Mouse (Mus musculus) forebrain, embryonic 14.5 days (tissue): ENCODE results near the gene Lmx1a. TPM values are rescaled to one million over a fixed set of nuclear protein-coding genes. Genes with fewer than 3 reads are reported as not detected.
A peak's percentile ranks its signal among the peaks of the same experiment; 100 is the strongest.

Experiments
- ATAC-seq: fragments of 200-750 bp; cut with Nextera tagmentation; 2 replicates; pipeline ENCODE4 v1.8.0; 2017; ENCODE audit warnings: mild to moderate bottlenecking, moderate library complexity
- DNase-seq: peaks from one replicate; pipeline ENCODE4 v3.0.0-alpha.2; 2015; ENCODE audit warnings: low spot score
- H3K27ac ChIP-seq: fragments of 300-500 bp; sonication (generic); 2 replicates; pipeline ENCODE4 v1.5.1; 2014; ENCODE audit warnings: low read depth, mild to moderate bottlenecking, control low read depth, low read length, moderate library complexity
- H3K27me3 ChIP-seq: fragments of 300-500 bp; sonication (generic); replicated peaks from 2 replicates; pipeline ENCODE4 v1.6.1; 2014; ENCODE audit warnings: low read length, control low read depth, mixed read lengths; ENCODE audit not compliant: control insufficient read depth, insufficient read depth
- H3K36me3 ChIP-seq: fragments of 300-500 bp; sonication (generic); 2 replicates; pipeline ENCODE4 v1.6.1; 2014; ENCODE audit warnings: low read length, control low read depth; ENCODE audit not compliant: control insufficient read depth, insufficient read depth
- H3K4me1 ChIP-seq: fragments of 300-500 bp; sonication (generic); 2 replicates; pipeline ENCODE4 v1.6.1; 2014; ENCODE audit warnings: antibody characterized with exemption, low read length, control low read depth; ENCODE audit not compliant: control insufficient read depth, insufficient read depth
- H3K4me2 ChIP-seq: fragments of 300-500 bp; sonication (generic); 2 replicates; pipeline ENCODE4 v1.6.1; 2014; ENCODE audit warnings: mild to moderate bottlenecking, control low read depth, low read length
- H3K4me3 ChIP-seq: fragments of 300-500 bp; sonication (generic); 2 replicates; pipeline ENCODE4 v1.5.1; 2014; ENCODE audit warnings: low read depth, low read length, control low read depth
- H3K9ac ChIP-seq: fragments of 300-500 bp; sonication (generic); 2 replicates; pipeline ENCODE4 v1.6.1; 2014; ENCODE audit warnings: mild to moderate bottlenecking, low read length, control low read depth, moderate library complexity
- H3K9me3 ChIP-seq: fragments of 300-500 bp; sonication (generic); replicated peaks from 2 replicates; pipeline ENCODE4 v1.6.1; 2016; ENCODE audit warnings: low read length, control low read depth, mixed read lengths; ENCODE audit not compliant: control insufficient read depth
- WGBS: fragments of 180-500 bp; shearing (Covaris S2); extraction: QIAGEN DNeasy Blood & Tissue Kit; methylation state at CpG from one replicate; pipeline ENCODE4 v1.1.7; 2014; 5-methylcytosine and 5-hydroxymethylcytosine counted together
- polyA plus RNA-seq: library from polyadenylated mRNA; unstranded; fragments of >200 nt; fragmentation: Nextera tagmentation; extraction: Ambion mirVana; gene quantifications from 2 replicates; pipeline ENCODE4 v1.2.1, GENCODE M21; 2014

The Lmx1a gene
- polyA plus RNA-seq, 1 experiment from 2014 or later = 2.8 TPM

- Histone ChIP-seq H3K4me1 (no peaks in the 10 kb centered on the region), H3K9me3 (no peaks in the 10 kb centered on the region), H3K4me2 (no peak overlapping the region), H3K4me3 (no peak overlapping the region), H3K27ac (no peak overlapping the region), H3K9ac (no peak overlapping the region), H3K36me3 (no peaks in the 10 kb centered on the region), H3K27me3 (0 out of 2 replicates have a peak, but pooled peaks cover 2% of the 10 kb centered on the region)
- ATAC-seq (no peak), DNase-seq (no peak)
- 38% methylated on average over 7 of the region's 7 CpGs for WGBS
Measured at GRCm38 (mm10) chr1:167705527-167705926, 16.5 kb downstream of the Lmx1a start.

- H3K36me3 ChIP-seq = no peaks in the 10 kb centered on the region
- DNase-seq (no peak), ATAC-seq (no peak)
- no peaks in the 10 kb centered on the region for H3K9me3 ChIP-seq
- no peak overlapping the region for H3K4me3 ChIP-seq
- H3K9ac ChIP-seq = no peak overlapping the region
- no peaks in the 10 kb centered on the region for H3K4me1 ChIP-seq
- H3K4me2 ChIP-seq = no peak overlapping the region
- WGBS = 61% methylated on average over 5 of the region's 5 CpGs
- no peak overlapping the region for H3K27ac ChIP-seq
- no peaks in the 10 kb centered on the region for H3K27me3 ChIP-seq
Measured at GRCm38 (mm10) chr1:167708761-167709160, 19.7 kb downstream of the Lmx1a start.

DNA sequence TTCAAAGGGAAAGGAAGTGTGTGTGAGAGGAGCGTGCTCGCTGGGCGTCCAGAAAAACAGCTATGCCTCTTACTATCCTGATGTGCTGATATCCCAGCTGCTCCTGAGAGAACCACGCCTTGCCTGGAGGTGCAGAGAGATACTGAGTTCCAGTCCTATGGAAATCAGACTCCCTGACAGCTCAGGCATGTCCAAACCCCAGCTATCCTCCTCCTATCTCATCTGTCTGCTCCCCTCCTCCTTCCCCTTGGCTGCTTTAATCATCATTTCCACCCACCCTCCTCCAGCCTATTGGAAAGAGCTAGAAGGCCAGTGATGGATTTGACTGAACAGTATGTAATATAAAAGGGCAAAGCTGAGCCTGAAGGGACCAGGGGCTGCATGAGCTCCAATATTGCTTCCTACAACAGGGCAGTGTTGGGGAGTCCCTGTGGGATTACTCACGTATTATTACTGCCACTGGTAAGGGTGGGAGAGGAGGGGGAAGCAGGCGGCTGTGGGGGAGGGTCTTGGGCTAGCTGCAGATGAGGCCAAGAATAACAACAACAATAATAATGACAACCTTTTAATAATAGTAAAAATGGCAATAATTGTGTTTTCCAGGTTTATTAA is 26.8 kb downstream of the Lmx1a start:
- Histone ChIP-seq H3K27me3 (no peaks in the 10 kb centered on the region), H3K9me3 (no peaks in the 10 kb centered on the region), H3K4me1 (no peaks in the 10 kb centered on the region), H3K9ac (no peak overlapping the region), H3K36me3 (no peaks in the 10 kb centered on the region), H3K27ac (no peak overlapping the region), H3K4me3 (no peak overlapping the region), H3K4me2 (no peak overlapping the region)
- DNase-seq (no peak), ATAC-seq (no peak)
- 53% methylated on average over 6 of the region's 6 CpGs for WGBS

GRCm38 (mm10) chr1:167734471-167734870 is 45.4 kb downstream of the Lmx1a start:
- Histone ChIP-seq H3K4me3 (no peak overlapping the region), H3K36me3 (no peaks in the 10 kb centered on the region), H3K4me1 (no peaks in the 10 kb centered on the region), H3K4me2 (no peak overlapping the region), H3K9ac (no peak overlapping the region), H3K27me3 (no peaks in the 10 kb centered on the region), H3K27ac (no peak overlapping the region), H3K9me3 (no peaks in the 10 kb centered on the region)
- DNase-seq (no peak), ATAC-seq (no peak)
- 23% methylated on average over 6 of the region's 6 CpGs for WGBS

DNA sequence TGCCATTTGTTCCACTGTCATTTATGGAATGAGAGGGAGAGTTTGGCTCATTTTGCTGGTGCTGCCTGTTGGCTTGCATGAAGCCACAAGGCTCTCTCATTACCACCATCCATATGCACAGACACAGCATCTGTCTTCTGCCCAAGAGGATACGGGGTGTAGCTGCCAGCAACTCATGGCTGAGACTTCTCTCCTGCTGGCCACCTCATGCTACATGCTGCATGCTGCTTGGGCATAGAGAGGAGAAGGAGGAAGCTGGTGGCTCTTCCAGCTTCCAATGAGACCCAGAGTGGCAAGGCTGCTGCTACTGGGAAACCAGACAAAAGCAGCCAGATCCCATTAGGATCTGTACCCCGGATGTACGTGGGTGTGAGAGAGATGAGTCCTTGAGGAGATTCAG is 47.8 kb downstream of the Lmx1a start:
- H3K36me3 ChIP-seq = no peaks in the 10 kb centered on the region
- no peak overlapping the region for H3K4me3 ChIP-seq
- no peak overlapping the region for H3K27ac ChIP-seq
- no peaks in the 10 kb centered on the region for H3K4me1 ChIP-seq
- WGBS = 86% methylated on average over 3 of the region's 3 CpGs
- ATAC-seq (no peak), DNase-seq (no peak)
- H3K4me2 ChIP-seq = no peak overlapping the region
- H3K27me3 ChIP-seq = no peaks in the 10 kb centered on the region
- H3K9me3 ChIP-seq = no peaks in the 10 kb centered on the region
- H3K9ac ChIP-seq = no peak overlapping the region

GRCm38 (mm10) chr1:167739286-167739685 is 50.2 kb downstream of the Lmx1a start:
- 86% methylated on average over 7 of the region's 7 CpGs for WGBS
- Histone ChIP-seq H3K27me3 (no peaks in the 10 kb centered on the region), H3K9me3 (no peaks in the 10 kb centered on the region), H3K4me1 (no peaks in the 10 kb centered on the region), H3K4me3 (no peak overlapping the region), H3K27ac (no peak overlapping the region), H3K9ac (no peak overlapping the region), H3K4me2 (no peak overlapping the region), H3K36me3 (no peaks in the 10 kb centered on the region)
- ATAC-seq (no peak), DNase-seq (no peak)

- H3K9ac ChIP-seq = no peak overlapping the region
- H3K9me3 ChIP-seq = no peaks in the 10 kb centered on the region
- H3K4me2 ChIP-seq = no peak overlapping the region
- no peak overlapping the region for H3K4me3 ChIP-seq
- no peaks in the 10 kb centered on the region for H3K4me1 ChIP-seq
- no peaks in the 10 kb centered on the region for H3K36me3 ChIP-seq
- DNase-seq (no peak), ATAC-seq (no peak)
- no peak overlapping the region for H3K27ac ChIP-seq
- 50% methylated on average over 6 of the region's 6 CpGs for WGBS
- no peaks in the 10 kb centered on the region for H3K27me3 ChIP-seq
Measured at GRCm38 (mm10) chr1:167746676-167747075, 57.6 kb downstream of the Lmx1a start.

DNA sequence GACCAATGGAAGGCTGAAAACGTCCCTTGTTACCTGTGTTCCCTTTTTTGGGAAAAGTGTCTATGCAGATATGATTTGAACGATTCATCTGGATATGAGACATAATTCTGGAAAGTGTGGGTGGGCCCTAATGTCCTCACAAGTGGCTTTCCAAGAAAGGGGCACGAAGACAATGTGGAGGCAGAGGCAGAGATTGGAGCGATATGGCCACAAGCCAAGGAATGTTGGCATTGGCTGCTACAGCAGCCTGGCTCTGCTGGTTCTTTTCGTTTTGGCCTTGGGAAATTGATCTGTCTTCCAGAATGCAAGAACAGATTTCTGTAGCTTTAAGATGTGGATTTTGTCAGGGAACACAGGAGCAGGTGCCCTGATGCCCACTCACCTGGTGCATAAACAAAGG is 63.6 kb downstream of the Lmx1a start:
- 54% methylated on average over 5 of the region's 5 CpGs for WGBS
- DNase-seq (peak; percentile 58), ATAC-seq (no peak)
- Histone ChIP-seq H3K9me3 (no peaks in the 10 kb centered on the region), H3K4me3 (no peak overlapping the region), H3K4me1 (peaks cover 12% of the 10 kb centered on the region), H3K4me2 (no peak overlapping the region), H3K36me3 (no peaks in the 10 kb centered on the region), H3K27ac (no peak overlapping the region), H3K27me3 (no peaks in the 10 kb centered on the region), H3K9ac (no peak overlapping the region)

- WGBS = 80% methylated on average over 4 of the region's 4 CpGs
- ATAC-seq (no peak), DNase-seq (no peak)
- Histone ChIP-seq H3K27me3 (no peaks in the 10 kb centered on the region), H3K27ac (no peak overlapping the region), H3K9ac (no peak overlapping the region), H3K9me3 (no peaks in the 10 kb centered on the region), H3K4me3 (no peak overlapping the region), H3K4me1 (peaks cover 12% of the 10 kb centered on the region), H3K4me2 (no peak overlapping the region), H3K36me3 (no peaks in the 10 kb centered on the region)
Measured at GRCm38 (mm10) chr1:167754085-167754484, 65.0 kb downstream of the Lmx1a start.
